Mouse (Mus musculus): ENCODE measurements at regions not wholly inside any gene's neighbourhood (a gene's known extent, or its start where the extent isn't known, plus 50 kb on each side); places are given as distances from the start of the nearest gene placed in this dataset.

GRCm38 (mm10) chr16:55168433-55168832 is 129.4 kb downstream of the Zpld1 start:
- Histone ChIP-seq H3K4me3 (ENCODE audit: low read depth, low read length) (no peak overlapping the region), H3K9me3 (ENCODE audit: control insufficient read depth, low read depth, low read length) (no peaks in the 10 kb centered on the region), H3K27me3 (ENCODE audit: control insufficient read depth, insufficient read depth, low read length) (no peaks in the 10 kb centered on the region), H3K36me3 (ENCODE audit: control insufficient read depth, insufficient read depth, low read length) (no peaks in the 10 kb centered on the region), H3K4me2 (replicated peaks; ENCODE audit: low read depth, low read length) (no peak overlapping the region), H3K4me1 (ENCODE audit: control insufficient read depth, insufficient read depth, low read length) (0 out of 2 replicates have a peak, but pooled peaks cover 2% of the 10 kb centered on the region), H3K9ac (replicated peaks; ENCODE audit: low read depth, low read length) (no peak overlapping the region), H3K27ac (ENCODE audit: low read length) (no peak overlapping the region)
- ATAC-seq (ENCODE audit: insufficient number of reproducible peaks, insufficient read depth, low FRiP score, low read depth): no peak
- WGBS: 88% methylated on average over 2 of the region's 2 CpGs

GRCm38 (mm10) chr16:55166181-55166848 is 131.5 kb downstream of the Zpld1 start:
- ATAC-seq (ENCODE audit: insufficient number of reproducible peaks, insufficient read depth, low FRiP score, low read depth): no peak
- H3K27me3 ChIP-seq (ENCODE audit: control insufficient read depth, insufficient read depth, low read length): no peaks in the 10 kb centered on the region
- H3K4me3 ChIP-seq (ENCODE audit: low read depth, low read length): no peak overlapping the region
- no peaks in the 10 kb centered on the region for H3K36me3 ChIP-seq (ENCODE audit: control insufficient read depth, insufficient read depth, low read length)
- H3K4me2 ChIP-seq (replicated peaks; ENCODE audit: low read depth, low read length): no peak overlapping the region
- 0 out of 2 replicates have a peak, but pooled peaks cover 2% of the 10 kb centered on the region for H3K4me1 ChIP-seq (ENCODE audit: control insufficient read depth, insufficient read depth, low read length)
- no peak overlapping the region for H3K9ac ChIP-seq (replicated peaks; ENCODE audit: low read depth, low read length)
- WGBS: 42% methylated on average over 8 of the region's 8 CpGs
- no peaks in the 10 kb centered on the region for H3K9me3 ChIP-seq (ENCODE audit: control insufficient read depth, low read depth, low read length)
- no peak overlapping the region for H3K27ac ChIP-seq (ENCODE audit: low read length)

GRCm38 (mm10) chr16:55162926-55163325 is 134.9 kb downstream of the Zpld1 start:
- no peak for ATAC-seq (ENCODE audit: insufficient number of reproducible peaks, insufficient read depth, low FRiP score, low read depth)
- WGBS: 78% methylated on average over 6 of the region's 6 CpGs
- H3K27me3 ChIP-seq (ENCODE audit: control insufficient read depth, insufficient read depth, low read length): no peaks in the 10 kb centered on the region
- no peak overlapping the region for H3K27ac ChIP-seq (ENCODE audit: low read length)
- no peaks in the 10 kb centered on the region for H3K36me3 ChIP-seq (ENCODE audit: control insufficient read depth, insufficient read depth, low read length)
- no peak overlapping the region for H3K4me3 ChIP-seq (ENCODE audit: low read depth, low read length)
- no peaks in the 10 kb centered on the region for H3K9me3 ChIP-seq (ENCODE audit: control insufficient read depth, low read depth, low read length)
- no peak overlapping the region for H3K9ac ChIP-seq (replicated peaks; ENCODE audit: low read depth, low read length)
- 0 out of 2 replicates have a peak, but pooled peaks cover 2% of the 10 kb centered on the region for H3K4me1 ChIP-seq (ENCODE audit: control insufficient read depth, insufficient read depth, low read length)
- no peak overlapping the region for H3K4me2 ChIP-seq (replicated peaks; ENCODE audit: low read depth, low read length)

GRCm38 (mm10) chr16:55151726-55152125 is 146.1 kb downstream of the Zpld1 start:
- ATAC-seq (ENCODE audit: insufficient number of reproducible peaks, insufficient read depth, low FRiP score, low read depth): no peak
- Histone ChIP-seq H3K9ac (replicated peaks; ENCODE audit: low read depth, low read length) (no peak overlapping the region), H3K4me2 (replicated peaks; ENCODE audit: low read depth, low read length) (no peak overlapping the region), H3K27me3 (ENCODE audit: control insufficient read depth, insufficient read depth, low read length) (no peaks in the 10 kb centered on the region), H3K4me3 (ENCODE audit: low read depth, low read length) (no peak overlapping the region), H3K36me3 (ENCODE audit: control insufficient read depth, insufficient read depth, low read length) (no peaks in the 10 kb centered on the region), H3K4me1 (ENCODE audit: control insufficient read depth, insufficient read depth, low read length) (no peaks in the 10 kb centered on the region), H3K27ac (ENCODE audit: low read length) (no peak overlapping the region), H3K9me3 (ENCODE audit: control insufficient read depth, low read depth, low read length) (no peaks in the 10 kb centered on the region)
- 49% methylated on average over 4 of the region's 4 CpGs for WGBS

- Histone ChIP-seq H3K36me3 (ENCODE audit: control insufficient read depth, insufficient read depth, low read length) (no peaks in the 10 kb centered on the region), H3K4me3 (ENCODE audit: low read depth, low read length) (no peak overlapping the region), H3K27ac (ENCODE audit: low read length) (no peak overlapping the region), H3K9me3 (ENCODE audit: control insufficient read depth, low read depth, low read length) (no peaks in the 10 kb centered on the region), H3K9ac (replicated peaks; ENCODE audit: low read depth, low read length) (no peak overlapping the region), H3K27me3 (ENCODE audit: control insufficient read depth, insufficient read depth, low read length) (no peaks in the 10 kb centered on the region), H3K4me2 (replicated peaks; ENCODE audit: low read depth, low read length) (no peak overlapping the region), H3K4me1 (ENCODE audit: control insufficient read depth, insufficient read depth, low read length) (no peaks in the 10 kb centered on the region)
- WGBS: 85% methylated on average over 6 of the region's 6 CpGs
- no peak for ATAC-seq (ENCODE audit: insufficient number of reproducible peaks, insufficient read depth, low FRiP score, low read depth)
Measured at GRCm38 (mm10) chr16:55142431-55143173, 155.2 kb downstream of the Zpld1 start.

- H3K9ac ChIP-seq (replicated peaks; ENCODE audit: low read depth, low read length): no peak overlapping the region
- no peaks in the 10 kb centered on the region for H3K9me3 ChIP-seq (ENCODE audit: control insufficient read depth, low read depth, low read length)
- no peaks in the 10 kb centered on the region for H3K27me3 ChIP-seq (ENCODE audit: control insufficient read depth, insufficient read depth, low read length)
- H3K4me2 ChIP-seq (replicated peaks; ENCODE audit: low read depth, low read length): no peak overlapping the region
- H3K4me1 ChIP-seq (ENCODE audit: control insufficient read depth, insufficient read depth, low read length): no peaks in the 10 kb centered on the region
- H3K36me3 ChIP-seq (ENCODE audit: control insufficient read depth, insufficient read depth, low read length): no peaks in the 10 kb centered on the region
- H3K4me3 ChIP-seq (ENCODE audit: low read depth, low read length): no peak overlapping the region
- no peak for ATAC-seq (ENCODE audit: insufficient number of reproducible peaks, insufficient read depth, low FRiP score, low read depth)
- no peak overlapping the region for H3K27ac ChIP-seq (ENCODE audit: low read length)
Measured at GRCm38 (mm10) chr16:55134961-55135360, 162.8 kb downstream of the Zpld1 start.

- Histone ChIP-seq H3K4me1 (ENCODE audit: control insufficient read depth, insufficient read depth, low read length) (no peaks in the 10 kb centered on the region), H3K4me2 (replicated peaks; ENCODE audit: low read depth, low read length) (no peak overlapping the region), H3K9ac (replicated peaks; ENCODE audit: low read depth, low read length) (no peak overlapping the region), H3K36me3 (ENCODE audit: control insufficient read depth, insufficient read depth, low read length) (no peaks in the 10 kb centered on the region), H3K9me3 (ENCODE audit: control insufficient read depth, low read depth, low read length) (no peaks in the 10 kb centered on the region), H3K4me3 (ENCODE audit: low read depth, low read length) (no peak overlapping the region), H3K27ac (ENCODE audit: low read length) (no peak overlapping the region), H3K27me3 (ENCODE audit: control insufficient read depth, insufficient read depth, low read length) (no peaks in the 10 kb centered on the region)
- 84% methylated on average over 1 of the region's 1 CpGs for WGBS
- no peak for ATAC-seq (ENCODE audit: insufficient number of reproducible peaks, insufficient read depth, low FRiP score, low read depth)
Measured at GRCm38 (mm10) chr16:55097651-55098050, 200.1 kb downstream of the Zpld1 start.

GRCm38 (mm10) chr16:55087461-55087860 is 210.3 kb downstream of the Zpld1 start:
- H3K27me3 ChIP-seq (ENCODE audit: control insufficient read depth, insufficient read depth, low read length): no peaks in the 10 kb centered on the region
- no peaks in the 10 kb centered on the region for H3K4me1 ChIP-seq (ENCODE audit: control insufficient read depth, insufficient read depth, low read length)

More at GRCm38 (mm10) chr16:55087461-55087860, 210.3 kb downstream of the Zpld1 start:
- Histone ChIP-seq H3K4me2 (replicated peaks; ENCODE audit: low read depth, low read length) (no peak overlapping the region), H3K9me3 (ENCODE audit: control insufficient read depth, low read depth, low read length) (no peaks in the 10 kb centered on the region), H3K9ac (replicated peaks; ENCODE audit: low read depth, low read length) (no peak overlapping the region), H3K36me3 (ENCODE audit: control insufficient read depth, insufficient read depth, low read length) (no peaks in the 10 kb centered on the region), H3K27ac (ENCODE audit: low read length) (no peak overlapping the region), H3K4me3 (ENCODE audit: low read depth, low read length) (no peak overlapping the region)
- WGBS: 83% methylated on average over 1 of the region's 1 CpGs
- ATAC-seq (ENCODE audit: insufficient number of reproducible peaks, insufficient read depth, low FRiP score, low read depth): no peak
